Mouse (Mus musculus): ENCODE results near the gene Plekha7.

GRCm38 (mm10) chr7:116309456-116309855 is 1.3 kb upstream of the Plekha7 start:
- TF ChIP-seq CTCF (IDR thresholded peaks at IDR 0.05; ENCODE audit: extremely low read depth, insufficient read depth, insufficient read length, insufficient replicate concordance) (no peak), POLR2A (IDR thresholded peaks at IDR 0.05; ENCODE audit: low read depth, low read length) (no peak)
